Mouse (Mus musculus) ES-Bruce4 (cell line): ENCODE data around the gene Pusl1. TPM values are rescaled to one million over a fixed set of nuclear protein-coding genes. Genes with fewer than 3 reads are reported as not detected.

ENCODE experiments used
- H3K27ac ChIP-seq: 2 replicates; pipeline ENCODE4 v1.5.1; 2012; ENCODE audit warnings: low read length, inconsistent platforms; ENCODE audit not compliant: insufficient read depth
- H3K27me3 ChIP-seq: 2 replicates; pipeline ENCODE4 v1.6.1; 2012; ENCODE audit warnings: mild to moderate bottlenecking, low read length, inconsistent platforms; ENCODE audit not compliant: control insufficient read depth, poor library complexity, insufficient read depth, severe bottlenecking
- H3K36me3 ChIP-seq: 2 replicates; pipeline ENCODE4 v1.6.1; 2012; ENCODE audit warnings: inconsistent platforms, mild to moderate bottlenecking, low read length, moderate library complexity; ENCODE audit not compliant: control insufficient read depth, poor library complexity, insufficient read depth, severe bottlenecking
- H3K4me1 ChIP-seq: one replicate; pipeline ENCODE4 v1.8.1; 2011; ENCODE audit warnings: low read length; ENCODE audit not compliant: control insufficient read depth, insufficient read depth
- H3K4me3 ChIP-seq: 2 replicates; pipeline ENCODE4 v1.5.1; 2011; ENCODE audit warnings: low read depth, mild to moderate bottlenecking, low read length
- H3K9ac ChIP-seq: 2 replicates; pipeline ENCODE4 v1.6.1; 2012; ENCODE audit warnings: low read depth, mild to moderate bottlenecking, inconsistent platforms; ENCODE audit not compliant: poor library complexity, severe bottlenecking
- H3K9me3 ChIP-seq: replicated peaks from 2 replicates; pipeline ENCODE4 v1.6.1; 2012; ENCODE audit warnings: mild to moderate bottlenecking, low read length, inconsistent platforms; ENCODE audit not compliant: control insufficient read depth, poor library complexity, insufficient read depth, severe bottlenecking
- CTCF ChIP-seq: IDR thresholded peaks from one replicate; pipeline ENCODE4 v1.8.1; 2011; ENCODE audit warnings: low read depth, low read length
- EP300 ChIP-seq: IDR thresholded peaks from 2 replicates; pipeline ENCODE4 v1.6.1; 2011; ENCODE audit warnings: low read depth, low read length; ENCODE audit not compliant: insufficient read depth
- POLR2A ChIP-seq: IDR thresholded peaks from one replicate; pipeline ENCODE4 v1.8.1; 2011; ENCODE audit warnings: low read length; ENCODE audit not compliant: insufficient read depth
- polyA plus RNA-seq: library from polyadenylated mRNA; stranded (reverse); fragments of >200 nt; gene quantifications from 2 replicates; pipeline ENCODE4 v1.2.4, GENCODE M21; 2011; ENCODE audit warnings: low read depth; ENCODE audit not compliant: missing spikeins, insufficient read depth, insufficient read length

The Pusl1 gene
- polyA plus RNA-seq, 1 experiment: 15.3 TPM

DNA sequence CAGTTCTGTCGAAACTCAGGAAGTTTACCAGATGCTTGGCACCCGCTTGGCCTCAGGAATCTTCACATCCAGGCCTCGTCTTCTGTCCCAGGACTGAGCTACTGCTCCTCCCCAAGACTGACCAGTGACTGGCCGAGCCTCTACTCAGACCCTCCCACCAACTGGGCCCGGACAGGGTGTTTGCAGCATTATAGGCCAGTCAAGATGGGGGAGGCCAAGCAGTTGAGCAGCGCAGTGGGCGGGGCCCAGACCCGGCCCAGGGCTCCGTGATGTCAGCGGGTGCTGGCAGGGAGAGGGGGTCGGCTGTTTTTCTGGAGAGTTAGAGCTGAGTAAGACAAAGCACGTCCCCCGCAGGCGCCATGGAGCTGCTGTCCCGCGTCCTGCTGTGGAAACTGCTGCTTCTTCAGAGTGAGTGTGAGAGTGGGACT is 52.1 kb downstream of the Pusl1 start, which contains the start of gene Mxra8:
Mxra8 (plus strand) TSS at position 198 of the 428 bp plus-strand sequence.
- TF ChIP-seq CTCF (no peak), EP300 (no peak), POLR2A (no peak)
- H3K4me3 ChIP-seq: peak within 1 kb of the TSS; percentile 76
- H3K27ac ChIP-seq: no peak within 1 kb of the TSS
- no peaks in the 10 kb centered on the region for H3K27me3 ChIP-seq
- no peaks in the 10 kb centered on the region for H3K9me3 ChIP-seq
- peak within 1 kb of the TSS; percentile 48 for H3K9ac ChIP-seq
- no peaks in the 10 kb centered on the region for H3K36me3 ChIP-seq
- H3K4me1 ChIP-seq: peaks cover 6% of the 10 kb centered on the region

- no peak overlapping the region for H3K4me3 ChIP-seq
- H3K9me3 ChIP-seq: no peaks in the 10 kb centered on the region
- H3K9ac ChIP-seq: no peak overlapping the region
- H3K4me1 ChIP-seq: peaks cover 6% of the 10 kb centered on the region
- 0 out of 2 replicates have a peak, but pooled peaks cover under 1% of the 10 kb centered on the region for H3K36me3 ChIP-seq
- TF ChIP-seq CTCF: no peak
- no peak for TF ChIP-seq EP300
- no peak for TF ChIP-seq POLR2A
- H3K27ac ChIP-seq: no peak overlapping the region
- no peaks in the 10 kb centered on the region for H3K27me3 ChIP-seq
Measured at GRCm38 (mm10) chr4:155838187-155839153, 53.1 kb downstream of the Pusl1 start.

Other genes with a start within 250 kb of the Pusl1 start
- gene Gm10563, start 246.4 kb downstream of the Pusl1 start, polyA plus RNA-seq: not detected in 2 replicates
- 11.7 and 13.6 TPM in 2 replicates for gene Mmp23, start 238.4 kb downstream of the Pusl1 start, polyA plus RNA-seq
- gene Mib2, start 222.6 kb downstream of the Pusl1 start, polyA plus RNA-seq: 13.4 and 18.4 TPM in 2 replicates
- gene Fndc10, start 197.4 kb downstream of the Pusl1 start, polyA plus RNA-seq: 11.9 and 15.0 TPM in 2 replicates
- 144 and 151 TPM in 2 replicates for gene Ssu72, start 187.0 kb downstream of the Pusl1 start, polyA plus RNA-seq
- gene Tmem240, start 157.0 kb downstream of the Pusl1 start, polyA plus RNA-seq: 0.21 and 0.54 TPM in 2 replicates
- gene Atad3a, start 130.7 kb downstream of the Pusl1 start, polyA plus RNA-seq: 78.2 and 89.5 TPM in 2 replicates
- 0.67 and 0.99 TPM in 2 replicates for gene Vwa1, start 117.1 kb downstream of the Pusl1 start, polyA plus RNA-seq
- gene Tmem88b, start 105.9 kb downstream of the Pusl1 start, polyA plus RNA-seq: 0.26 and 0.40 TPM in 2 replicates
- not detected in 2 replicates for gene Ankrd65, start 101.3 kb downstream of the Pusl1 start, polyA plus RNA-seq
- 70.0 and 82.8 TPM in 2 replicates for gene Mrpl20, start 88.9 kb downstream of the Pusl1 start, polyA plus RNA-seq
- 86.1 and 87.6 TPM in 2 replicates for gene Ccnl2, start 79.3 kb downstream of the Pusl1 start, polyA plus RNA-seq
- gene Aurkaip1, start 60.5 kb downstream of the Pusl1 start, polyA plus RNA-seq: 70.6 and 76.0 TPM in 2 replicates
- 21.1 and 26.1 TPM in 2 replicates for gene Mxra8, start 52.1 kb downstream of the Pusl1 start, polyA plus RNA-seq
- gene Dvl1, start 44.4 kb downstream of the Pusl1 start, polyA plus RNA-seq: 15.2 and 20.3 TPM in 2 replicates
- 0.28 and 0.44 TPM in 2 replicates for gene Tas1r3, start 28.4 kb downstream of the Pusl1 start, polyA plus RNA-seq
- 6.0 and 7.9 TPM in 2 replicates for gene Cptp, start 22.3 kb downstream of the Pusl1 start, polyA plus RNA-seq
- 43.3 and 45.3 TPM in 2 replicates for gene Ints11, start 22.2 kb downstream of the Pusl1 start, polyA plus RNA-seq
- 2.6 and 3.8 TPM in 2 replicates for gene Acap3, start within 50 bp of the Pusl1 start, polyA plus RNA-seq
- gene Ube2j2, start 52.0 kb upstream of the Pusl1 start, polyA plus RNA-seq: 100 and 104 TPM in 2 replicates
- gene C1qtnf12, start 70.5 kb upstream of the Pusl1 start, polyA plus RNA-seq: 18.8 and 19.1 TPM in 2 replicates
- 2.5 and 2.6 TPM in 2 replicates for gene B3galt6, start 100.9 kb upstream of the Pusl1 start, polyA plus RNA-seq
- gene Sdf4, start 101.1 kb upstream of the Pusl1 start, polyA plus RNA-seq: 82.8 and 88.9 TPM in 2 replicates
- 2.4 and 2.9 TPM in 2 replicates for gene Tnfrsf4, start 122.1 kb upstream of the Pusl1 start, polyA plus RNA-seq
- gene Tnfrsf18, start 134.4 kb upstream of the Pusl1 start, polyA plus RNA-seq: not detected in 2 replicates
- gene Ttll10, start 167.6 kb upstream of the Pusl1 start, polyA plus RNA-seq: 2.5 and 3.3 TPM in 2 replicates
- 39.7 and 47.7 TPM in 2 replicates for gene 9430015G10Rik, start 218.2 kb upstream of the Pusl1 start, polyA plus RNA-seq
- gene Rnf223, start 238.7 kb upstream of the Pusl1 start, polyA plus RNA-seq: 0.27 TPM in 1 of 2 replicates, not detected in the other